Mouse (Mus musculus): ENCODE measurements around the gene Dppa5a. TPM values are rescaled to one million over a fixed set of nuclear protein-coding genes. Genes with fewer than 3 reads are reported as not detected.
"Not testable (repeated sequence)": the region's sequence is repeated elsewhere in the genome, so short reads cannot be mapped to it uniquely, and the experiment has no call there.

Dppa5a gene
- not detected for total RNA-seq (2021)
- long read RNA-seq, experiment 1: 0 reads
- long read RNA-seq, experiment 2: 0 reads

GRCm38 (mm10) chr9:78367959-78368358 lies at the start of gene Dppa5a:
Dppa5a (minus strand) TSS chr9:78368177.
- not testable (repeated sequence) for DNase-seq

- no peak for DNase-seq
Observed at GRCm38 (mm10) chr9:78401596-78401995, 33.6 kb upstream of the Dppa5a start.

GRCm38 (mm10) chr9:78400570-78400969 lies 32.6 kb upstream of the Dppa5a start:
- no peak for DNase-seq

GRCm38 (mm10) chr9:78396517-78396916 lies 28.5 kb upstream of the Dppa5a start:
- DNase-seq: no peak

GRCm38 (mm10) chr9:78395630-78396351 lies 27.8 kb upstream of the Dppa5a start, which contains the start of gene Ddx43:
Ddx43 (plus strand) TSS chr9:78395777.
- peak; percentile 7 to 12 for DNase-seq

GRCm38 (mm10) chr9:78395244-78395629 lies 27.3 kb upstream of the Dppa5a start:
- no peak for DNase-seq

- no peak for DNase-seq
Observed at GRCm38 (mm10) chr9:78394602-78395001, 26.6 kb upstream of the Dppa5a start.

GRCm38 (mm10) chr9:78393741-78394140 lies 25.8 kb upstream of the Dppa5a start:
- DNase-seq: no peak

- no peak for DNase-seq
Observed at GRCm38 (mm10) chr9:78389981-78390380, 22.0 kb upstream of the Dppa5a start.

- no peak for DNase-seq
Observed at GRCm38 (mm10) chr9:78386947-78387346, 19.0 kb upstream of the Dppa5a start.

- DNase-seq: peak in 1 of 2 experiments; percentile 6
Observed at GRCm38 (mm10) chr9:78385893-78386292, 17.9 kb upstream of the Dppa5a start.

- no peak for DNase-seq
Observed at GRCm38 (mm10) chr9:78378113-78378785, 10.3 kb upstream of the Dppa5a start, which contains the start of gene Ooep. Ooep (minus strand) TSS chr9:78378725.

- no peak for DNase-seq
Observed at GRCm38 (mm10) chr9:78377546-78377945, 9.6 kb upstream of the Dppa5a start.

- no peak for DNase-seq
Observed at GRCm38 (mm10) chr9:78375486-78375885, 7.5 kb upstream of the Dppa5a start.

- DNase-seq: no peak
Observed at GRCm38 (mm10) chr9:78374885-78375389, 7.0 kb upstream of the Dppa5a start.

- DNase-seq: no peak
Observed at GRCm38 (mm10) chr9:78374397-78374796, 6.4 kb upstream of the Dppa5a start.

GRCm38 (mm10) chr9:78372827-78373504 lies 5.0 kb upstream of the Dppa5a start:
- DNase-seq: no peak

- DNase-seq: no peak
Observed at GRCm38 (mm10) chr9:78371441-78371840, 3.5 kb upstream of the Dppa5a start.

- no peak for DNase-seq
Observed at GRCm38 (mm10) chr9:78369786-78370185, 1.8 kb upstream of the Dppa5a start.

- no peak for DNase-seq
Observed at GRCm38 (mm10) chr9:78369349-78369748, 1.4 kb upstream of the Dppa5a start.

GRCm38 (mm10) chr9:78368671-78369293 lies 805 bp upstream of the Dppa5a start:
- DNase-seq: no peak

GRCm38 (mm10) chr9:78365850-78366544 lies 2.0 kb downstream of the Dppa5a start:
- no peak for DNase-seq

Data from heart, adult 18-20 months (tissue).